Mouse (Mus musculus) large intestine, adult 2 months (tissue): ENCODE results near the gene Arhgap10. TPM values are rescaled to one million over a fixed set of nuclear protein-coding genes. Genes with fewer than 3 reads are reported as not detected.

ENCODE experiments used
- DNase-seq: peaks from one replicate; pipeline ENCODE4 v3.0.0-alpha.2; 2012; ENCODE audit warnings: low read depth, low spot score
- WGBS: fragments of 180-500 bp; shearing (Covaris S2); methylation state at CpG from one replicate; pipeline ENCODE4 v1.1.7; 2018; 5-methylcytosine and 5-hydroxymethylcytosine counted together
- polyA plus RNA-seq: library from polyadenylated mRNA; depleted of rRNA; stranded (reverse); fragments of >200 nt; gene quantifications from 2 replicates; pipeline ENCODE4 v1.2.3, GENCODE M21; 2012

Gene Arhgap10
- polyA plus RNA-seq, 1 experiment, result 3.7 TPM

GRCm38 (mm10) chr8:77518201-77519115 is 705 bp upstream of the Arhgap10 start:
- 12% methylated on average over 33 of the region's 33 CpGs for WGBS
- DNase-seq, result no peak

- 11% methylated on average over 10 of the region's 10 CpGs for WGBS
- DNase-seq, result no peak
Measured at GRCm38 (mm10) chr8:77516845-77517244, 908 bp downstream of the Arhgap10 start.

- DNase-seq, result no peak
- 73% methylated on average over 8 of the region's 8 CpGs for WGBS
Measured at GRCm38 (mm10) chr8:77515786-77516185, 2.0 kb downstream of the Arhgap10 start.

GRCm38 (mm10) chr8:77515201-77515600 is 2.6 kb downstream of the Arhgap10 start:
- WGBS, result 87% methylated on average over 8 of the region's 8 CpGs
- no peak for DNase-seq

GRCm38 (mm10) chr8:77511750-77512493 is 5.8 kb downstream of the Arhgap10 start:
- 79% methylated on average over 13 of the region's 13 CpGs for WGBS
- DNase-seq, result no peak

GRCm38 (mm10) chr8:77510426-77510825 is 7.3 kb downstream of the Arhgap10 start:
- WGBS, result 83% methylated on average over 3 of the region's 3 CpGs
- DNase-seq, result no peak

- no peak for DNase-seq
- WGBS, result 48% methylated on average over 7 of the region's 7 CpGs
Measured at GRCm38 (mm10) chr8:77509044-77509443, 8.7 kb downstream of the Arhgap10 start.

GRCm38 (mm10) chr8:77507510-77508035 is 10.2 kb downstream of the Arhgap10 start:
- 85% methylated on average over 10 of the region's 10 CpGs for WGBS
- no peak for DNase-seq

- 53% methylated on average over 7 of the region's 7 CpGs for whole genome bisulfite sequencing
- DNase-seq, result no peak
Measured at GRCm38 (mm10) chr8:77506539-77506938, 11.2 kb downstream of the Arhgap10 start.

GRCm38 (mm10) chr8:77502547-77502946 is 15.2 kb downstream of the Arhgap10 start:
- 87% methylated on average over 6 of the region's 6 CpGs for WGBS

GRCm38 (mm10) chr8:77501131-77501530 is 16.6 kb downstream of the Arhgap10 start:
- WGBS, result 80% methylated on average over 8 of the region's 8 CpGs

More at GRCm38 (mm10) chr8:77502547-77502946, 15.2 kb downstream of the Arhgap10 start:
- no peak for DNase-seq

GRCm38 (mm10) chr8:77500264-77500663 is 17.5 kb downstream of the Arhgap10 start:
- WGBS, result 97% methylated on average over 3 of the region's 3 CpGs
- no peak for DNase-seq

More at GRCm38 (mm10) chr8:77501131-77501530, 16.6 kb downstream of the Arhgap10 start:
- DNase-seq, result no peak

- DNase-seq, result no peak
- 67% methylated on average over 2 of the region's 2 CpGs for WGBS
Measured at GRCm38 (mm10) chr8:77497442-77497841, 20.3 kb downstream of the Arhgap10 start.

GRCm38 (mm10) chr8:77496253-77496652 is 21.5 kb downstream of the Arhgap10 start:
- no peak for DNase-seq
- WGBS, result 88% methylated on average over 1 of the region's 1 CpGs

GRCm38 (mm10) chr8:77494376-77495328 is 23.1 kb downstream of the Arhgap10 start:
- no peak for DNase-seq
- WGBS, result 77% methylated on average over 10 of the region's 10 CpGs

- DNase-seq, result no peak
- WGBS, result 23% methylated on average over 5 of the region's 5 CpGs
Measured at GRCm38 (mm10) chr8:77492356-77493058, 25.2 kb downstream of the Arhgap10 start.

- 93% methylated on average over 10 of the region's 10 CpGs for WGBS
- DNase-seq, result no peak
Measured at GRCm38 (mm10) chr8:77491231-77491923, 26.4 kb downstream of the Arhgap10 start.
